Mouse (Mus musculus): ENCODE data around the gene Bmp15.

Gene Bmp15

DNA sequence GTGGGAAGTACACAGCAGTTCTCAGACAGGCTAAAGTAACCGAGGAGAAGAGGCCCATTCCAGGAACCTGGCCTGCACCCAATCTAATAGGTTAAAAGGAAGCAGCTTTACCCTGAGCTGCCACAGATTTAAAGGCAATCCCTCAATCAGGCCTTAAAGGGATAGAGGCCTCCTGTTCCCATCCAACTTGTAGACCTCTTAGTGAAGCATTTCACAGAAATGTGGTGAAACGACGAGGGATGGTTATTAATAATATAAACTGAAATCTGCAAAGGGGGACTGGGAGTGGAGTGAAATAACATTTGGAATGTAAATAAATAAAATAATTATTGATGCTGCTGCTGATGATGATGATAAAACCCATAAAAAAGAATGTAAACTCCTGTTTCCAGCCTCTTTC, at the start of gene Bmp15:
Gene Bmp15, minus strand, starts transcription at position 101 of the 400 bp plus-strand sequence.
- DNase-seq (ENCODE audit: low spot score in 2 of 2), result no peak

DNA sequence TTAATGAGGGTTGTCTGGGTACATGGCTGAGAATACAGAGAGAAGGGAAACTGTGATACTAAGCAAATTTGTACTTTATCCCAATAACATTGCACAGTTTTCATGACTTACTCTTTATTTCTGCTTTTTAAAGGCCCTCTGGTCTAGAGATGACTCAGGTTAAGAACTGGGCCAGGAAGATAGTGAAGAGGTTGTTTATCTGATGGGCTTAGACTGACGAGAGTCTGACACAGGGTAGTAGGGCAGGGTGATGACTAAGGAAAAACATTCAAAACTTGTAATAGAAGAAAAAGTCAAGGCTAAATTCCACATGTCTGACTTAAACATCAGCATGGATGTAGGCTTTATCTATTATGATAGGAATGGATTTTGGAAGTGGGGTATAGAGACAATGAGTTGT, 48.3 kb upstream of the Bmp15 start:
- no peak for DNase-seq (ENCODE audit: low spot score in 2 of 2)

DNA sequence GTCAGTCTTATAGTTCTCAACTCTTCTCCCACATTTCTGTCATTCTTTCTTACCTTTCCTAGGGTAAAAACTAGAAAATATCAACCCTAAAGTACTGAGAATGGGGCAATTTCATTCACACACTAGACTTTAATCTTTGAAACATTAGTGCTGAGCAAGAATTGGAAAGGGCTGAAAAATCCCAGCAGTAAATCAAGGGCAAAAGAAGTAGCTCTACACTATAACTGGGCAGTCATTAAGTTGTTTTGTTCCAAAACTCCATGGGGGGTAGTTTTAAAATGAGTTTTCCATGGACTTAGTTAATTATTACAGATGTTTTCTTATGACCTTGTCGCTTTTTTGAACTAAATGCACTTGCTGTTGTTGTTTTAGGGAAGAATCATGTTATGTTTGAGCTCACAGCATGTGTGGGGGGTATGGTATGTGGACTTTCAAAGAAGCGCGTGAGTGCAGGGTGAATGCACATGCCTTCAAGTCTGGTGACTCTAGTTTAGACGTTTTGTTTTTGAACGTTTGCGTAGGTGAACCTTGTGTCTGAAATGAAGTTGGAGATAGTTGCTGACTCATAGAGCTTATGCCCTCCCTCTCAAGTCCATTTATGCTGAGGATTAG, 37.1 kb upstream of the Bmp15 start:
- DNase-seq (ENCODE audit: low spot score in 2 of 2), result no peak

DNA sequence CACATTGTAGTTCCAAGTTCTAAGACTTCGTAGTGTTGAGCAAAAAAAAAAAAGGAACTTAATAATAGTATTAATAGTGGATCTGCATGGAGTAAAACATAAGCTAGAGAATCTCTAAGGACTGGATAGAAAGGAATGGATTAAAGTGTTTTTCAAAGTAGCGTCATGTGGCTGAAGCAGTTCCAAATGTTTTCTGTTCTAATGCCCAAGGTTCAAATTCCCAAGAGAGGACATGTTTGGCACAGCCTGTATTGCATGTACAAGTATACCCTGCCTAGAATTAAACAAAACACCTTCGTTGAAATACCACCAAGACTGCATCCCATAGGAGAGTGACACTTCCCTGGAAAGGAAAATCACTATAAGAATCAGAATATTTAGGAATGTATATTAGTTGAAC, 36.4 kb upstream of the Bmp15 start:
- DNase-seq (ENCODE audit: low spot score in 2 of 2), result no peak

DNA sequence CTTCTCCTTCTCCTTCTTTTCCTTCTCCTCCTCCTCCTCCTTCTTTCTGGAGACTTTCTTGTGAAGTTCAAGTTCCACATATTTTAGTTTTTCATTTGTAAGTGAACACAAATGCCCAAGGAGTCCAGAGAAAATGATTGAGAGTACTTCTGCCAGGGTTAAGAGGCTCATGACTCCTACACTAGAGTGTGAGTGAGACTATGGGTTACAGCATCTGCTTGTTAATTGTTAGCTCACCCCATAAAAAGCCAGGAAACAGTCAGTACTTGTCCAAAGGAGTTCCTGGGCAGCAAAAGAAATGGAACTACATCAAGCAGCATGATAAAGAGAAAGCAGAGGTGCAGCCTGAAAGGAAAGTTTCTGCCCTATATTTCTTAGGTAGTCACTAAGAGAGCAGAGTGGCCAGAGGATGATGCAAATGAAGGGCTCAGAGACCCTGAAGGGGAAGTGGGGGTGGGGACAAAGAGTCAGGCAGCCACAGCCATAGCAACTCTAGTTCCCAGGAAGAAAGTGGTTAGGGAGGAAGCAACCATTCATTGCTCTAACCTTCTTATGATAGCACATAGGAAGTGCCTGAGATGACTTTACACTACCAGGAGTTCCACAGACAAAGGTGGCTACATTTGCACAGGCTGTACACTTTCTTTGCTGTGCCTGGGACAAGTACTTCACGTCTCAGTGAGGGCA, 24.9 kb upstream of the Bmp15 start:
- no peak for DNase-seq (ENCODE audit: low spot score in 2 of 2)

DNA sequence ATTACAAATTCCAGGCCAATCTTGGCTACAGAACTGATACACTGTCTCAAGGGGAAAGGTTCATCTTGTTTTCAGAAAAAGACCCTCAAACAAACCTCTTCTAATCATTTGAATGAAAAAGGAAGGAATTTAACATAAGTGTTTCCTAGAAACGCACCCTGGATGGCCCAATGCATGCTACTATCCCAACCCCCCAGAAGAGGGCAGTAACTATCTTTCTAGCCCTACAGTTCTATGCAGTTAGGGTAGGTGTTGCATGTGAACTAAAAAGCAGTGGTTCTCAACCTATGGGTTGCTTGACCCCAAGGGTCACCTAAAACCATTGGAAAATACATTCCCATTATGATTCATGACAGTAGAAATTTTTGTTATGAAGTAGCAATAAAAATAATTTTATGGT, 3.5 kb upstream of the Bmp15 start:
- DNase-seq (ENCODE audit: low spot score in 2 of 2), result no peak

DNA sequence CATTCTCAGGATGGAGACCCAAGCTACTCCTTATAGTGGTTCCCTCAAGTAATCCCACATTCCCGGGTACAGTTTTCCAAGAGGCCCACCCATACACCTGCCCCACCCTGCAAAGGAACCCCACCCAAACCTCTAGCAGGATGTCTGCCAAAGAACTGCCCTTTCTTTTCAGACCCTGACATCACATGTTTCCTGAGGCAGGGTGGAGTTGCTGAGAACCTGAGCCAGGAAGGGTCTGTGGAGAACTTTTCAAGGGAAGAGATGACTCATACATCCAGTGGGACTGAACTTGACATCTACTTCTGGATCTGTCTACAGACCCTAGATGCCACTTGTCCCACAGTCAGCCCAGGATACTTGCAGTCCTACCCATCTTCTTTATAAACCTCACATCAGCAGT, 2.8 kb downstream of the Bmp15 start:
- no peak for DNase-seq (ENCODE audit: low spot score in 2 of 2)
